Mouse (Mus musculus): Measurements from ENCODE around the gene Sstr5. TPM values are rescaled to one million over a fixed set of nuclear protein-coding genes. Genes with fewer than 3 reads are reported as not detected.
A peak's percentile ranks its signal among the peaks of the same experiment; 100 is the strongest.

Gene Sstr5
- polyA plus RNA-seq, 1 experiment from 2014 or later: 0.29 TPM

- H3K27me3 ChIP-seq: peaks cover 47% of the 10 kb centered on the region
- 30% methylated on average over 7 of the region's 8 CpGs for WGBS
Observed at GRCm38 (mm10) chr17:25469798-25470197, 27.3 kb downstream of the Sstr5 start.

GRCm38 (mm10) chr17:25468301-25468700 is 28.8 kb downstream of the Sstr5 start:
- Histone ChIP-seq H3K27ac (no peak overlapping the region), H3K4me1 (peaks cover 5% of the 10 kb centered on the region), H3K9me3 (no peaks in the 10 kb centered on the region), H3K9ac (no peak overlapping the region), H3K36me3 (no peaks in the 10 kb centered on the region), H3K4me2 (replicated peaks) (no peak overlapping the region), H3K4me3 (no peak overlapping the region), H3K27me3 (peaks cover 33% of the 10 kb centered on the region)
- no peak for ATAC-seq (ENCODE audit: low FRiP score, low read depth)
- WGBS: 65% methylated on average over 6 of the region's 6 CpGs

More at GRCm38 (mm10) chr17:25469798-25470197, 27.3 kb downstream of the Sstr5 start:
- no peak for ATAC-seq (ENCODE audit: low FRiP score, low read depth)
- Histone ChIP-seq H3K4me3 (no peak overlapping the region), H3K9me3 (no peaks in the 10 kb centered on the region), H3K27ac (no peak overlapping the region), H3K4me2 (replicated peaks) (no peak overlapping the region), H3K36me3 (no peaks in the 10 kb centered on the region), H3K4me1 (peaks cover 8% of the 10 kb centered on the region), H3K9ac (no peak overlapping the region)

- no peak for ATAC-seq (ENCODE audit: low FRiP score, low read depth)
- Histone ChIP-seq H3K4me3 (no peak overlapping the region), H3K4me1 (peaks cover 10% of the 10 kb centered on the region), H3K4me2 (replicated peaks) (no peak overlapping the region), H3K9ac (no peak overlapping the region), H3K36me3 (no peaks in the 10 kb centered on the region), H3K9me3 (no peaks in the 10 kb centered on the region), H3K27me3 (peaks cover 28% of the 10 kb centered on the region), H3K27ac (no peak overlapping the region)
- WGBS: 68% methylated on average over 6 of the region's 6 CpGs
Observed at GRCm38 (mm10) chr17:25467781-25468180, 29.3 kb downstream of the Sstr5 start.

- H3K9me3 ChIP-seq: no peaks in the 10 kb centered on the region
- H3K4me2 ChIP-seq (replicated peaks): no peak overlapping the region
- ATAC-seq (ENCODE audit: low FRiP score, low read depth): no peak
- H3K27ac ChIP-seq: no peak overlapping the region
- no peak overlapping the region for H3K4me3 ChIP-seq
- no peaks in the 10 kb centered on the region for H3K36me3 ChIP-seq
- peaks cover 21% of the 10 kb centered on the region for H3K4me1 ChIP-seq
- H3K27me3 ChIP-seq: peaks cover 14% of the 10 kb centered on the region
- WGBS: 76% methylated on average over 2 of the region's 2 CpGs
- no peak overlapping the region for H3K9ac ChIP-seq
Observed at GRCm38 (mm10) chr17:25466257-25466656, 30.8 kb downstream of the Sstr5 start.

- Histone ChIP-seq H3K4me2 (replicated peaks) (no peak overlapping the region), H3K36me3 (no peaks in the 10 kb centered on the region), H3K9ac (no peak overlapping the region), H3K27ac (no peak overlapping the region), H3K9me3 (no peaks in the 10 kb centered on the region), H3K27me3 (peaks cover 2% of the 10 kb centered on the region; the same call in 1 of the 2 replicates), H3K4me1 (peaks cover 21% of the 10 kb centered on the region), H3K4me3 (no peak overlapping the region)
- WGBS: 87% methylated on average over 4 of the region's 4 CpGs
- no peak for ATAC-seq (ENCODE audit: low FRiP score, low read depth)
Observed at GRCm38 (mm10) chr17:25464091-25464490, 33.0 kb downstream of the Sstr5 start.

- Histone ChIP-seq H3K4me3 (no peak overlapping the region), H3K4me2 (replicated peaks) (no peak overlapping the region), H3K9me3 (no peaks in the 10 kb centered on the region), H3K9ac (no peak overlapping the region), H3K4me1 (peaks cover 21% of the 10 kb centered on the region), H3K36me3 (no peaks in the 10 kb centered on the region), H3K27ac (no peak overlapping the region), H3K27me3 (no peaks in the 10 kb centered on the region)
- WGBS: 60% methylated on average over 4 of the region's 4 CpGs
- ATAC-seq (ENCODE audit: low FRiP score, low read depth): no peak
Observed at GRCm38 (mm10) chr17:25463326-25463945, 33.7 kb downstream of the Sstr5 start.

- no peaks in the 10 kb centered on the region for H3K9me3 ChIP-seq
- ATAC-seq (ENCODE audit: low FRiP score, low read depth): peak; percentile 67
- no peaks in the 10 kb centered on the region for H3K36me3 ChIP-seq
- peak overlapping the region; percentile 26; the same call in 1 of the 2 replicates for H3K9ac ChIP-seq
- no peak overlapping the region for H3K4me3 ChIP-seq
- H3K4me1 ChIP-seq: peaks cover 21% of the 10 kb centered on the region
- H3K27me3 ChIP-seq: no peaks in the 10 kb centered on the region
- H3K27ac ChIP-seq: peak overlapping the region; percentile 72
- 6% methylated on average over 9 of the region's 9 CpGs for WGBS
- peak overlapping the region; percentile 36 for H3K4me2 ChIP-seq (replicated peaks)
Observed at GRCm38 (mm10) chr17:25462236-25462875, 34.7 kb downstream of the Sstr5 start.

- H3K4me3 ChIP-seq: no peak overlapping the region
- WGBS: 57% methylated on average over 8 of the region's 8 CpGs
- no peaks in the 10 kb centered on the region for H3K4me1 ChIP-seq
- no peak overlapping the region for H3K9ac ChIP-seq
- no peaks in the 10 kb centered on the region for H3K36me3 ChIP-seq
- H3K27me3 ChIP-seq: 0 out of 2 replicates have a peak, but pooled peaks cover 3% of the 10 kb centered on the region
- no peak overlapping the region for H3K4me2 ChIP-seq (replicated peaks)
- H3K9me3 ChIP-seq: no peaks in the 10 kb centered on the region
- no peak for ATAC-seq (ENCODE audit: low FRiP score, low read depth)
- H3K27ac ChIP-seq: no peak overlapping the region
Observed at GRCm38 (mm10) chr17:25456540-25456939, 40.5 kb downstream of the Sstr5 start.

- no peaks in the 10 kb centered on the region for H3K36me3 ChIP-seq
- no peaks in the 10 kb centered on the region for H3K9me3 ChIP-seq
- no peaks in the 10 kb centered on the region for H3K4me1 ChIP-seq
- no peak for ATAC-seq (ENCODE audit: low FRiP score, low read depth)
- H3K27me3 ChIP-seq: 0 out of 2 replicates have a peak, but pooled peaks cover 3% of the 10 kb centered on the region
- H3K4me2 ChIP-seq (replicated peaks): no peak within 1 kb of the TSS
- WGBS: 43% methylated on average over 2 of the region's 2 CpGs
- H3K4me3 ChIP-seq: no peak within 1 kb of the TSS
- no peak within 1 kb of the TSS for H3K27ac ChIP-seq
- 0 out of 2 replicates have a peak within 1 kb of the TSS, but pooled peaks have one; percentile 36 for H3K9ac ChIP-seq
Observed at GRCm38 (mm10) chr17:25454272-25454671, 42.8 kb downstream of the Sstr5 start, which contains the start of gene Tekt4. Tekt4 (plus strand) TSS chr17:25454615.

- no peak for ATAC-seq (ENCODE audit: low FRiP score, low read depth)
- no peaks in the 10 kb centered on the region for H3K9me3 ChIP-seq
- no peaks in the 10 kb centered on the region for H3K36me3 ChIP-seq
- WGBS: 74% methylated on average over 5 of the region's 5 CpGs
- no peak overlapping the region for H3K4me2 ChIP-seq (replicated peaks)
- no peak overlapping the region for H3K4me3 ChIP-seq
- H3K9ac ChIP-seq: no peak overlapping the region
- H3K27ac ChIP-seq: no peak overlapping the region
- H3K27me3 ChIP-seq: 0 out of 2 replicates have a peak, but pooled peaks cover 3% of the 10 kb centered on the region
- H3K4me1 ChIP-seq: peaks cover 9% of the 10 kb centered on the region; the same call in 1 of the 2 replicates
Observed at GRCm38 (mm10) chr17:25452246-25452965, 44.7 kb downstream of the Sstr5 start.

- no peaks in the 10 kb centered on the region for H3K9me3 ChIP-seq
- no peaks in the 10 kb centered on the region for H3K27me3 ChIP-seq
- ATAC-seq (ENCODE audit: low FRiP score, low read depth): no peak
- no peak overlapping the region for H3K4me2 ChIP-seq (replicated peaks)
- 61% methylated on average over 4 of the region's 4 CpGs for WGBS
- H3K4me1 ChIP-seq: peaks cover 10% of the 10 kb centered on the region; the same call in 1 of the 2 replicates
- H3K4me3 ChIP-seq: no peak overlapping the region
- H3K27ac ChIP-seq: no peak overlapping the region
- H3K9ac ChIP-seq: no peak overlapping the region
- no peaks in the 10 kb centered on the region for H3K36me3 ChIP-seq
Observed at GRCm38 (mm10) chr17:25450329-25450728, 46.8 kb downstream of the Sstr5 start.

- no peak for ATAC-seq (ENCODE audit: low FRiP score, low read depth)
- Histone ChIP-seq H3K4me2 (replicated peaks) (no peak overlapping the region), H3K9ac (no peak overlapping the region), H3K27ac (no peak overlapping the region), H3K27me3 (no peaks in the 10 kb centered on the region), H3K36me3 (no peaks in the 10 kb centered on the region), H3K4me1 (peaks cover 20% of the 10 kb centered on the region), H3K9me3 (no peaks in the 10 kb centered on the region), H3K4me3 (no peak overlapping the region)
- 71% methylated on average over 12 of the region's 12 CpGs for WGBS
Observed at GRCm38 (mm10) chr17:25447865-25448264, 49.2 kb downstream of the Sstr5 start.
